8 mouse cellular contexts compared by ENCODE assay signal in genomic region chrX:23692722-23693442, GRCm38 (mm10). TPM values are rescaled to one million over a fixed set of nuclear protein-coding genes. Genes with fewer than 3 reads are reported as not detected.
DNase-seq lines count a peak whose midpoint lies in the region; ATAC-seq lines count a peak whose summit lies in the region.

Wdr44 (plus strand) TSS chrX:23693051.

- peak within 1 kb of the TSS; percentile 61 for H3K4me2 ChIP-seq in kidney, embryonic 15.5 days

- peak within 1 kb of the TSS; percentile 55 for H3K9ac ChIP-seq in kidney, embryonic 15.5 days

- H3K27ac ChIP-seq in heart, embryonic 10.5 days = peak within 1 kb of the TSS; percentile 87
- peak within 1 kb of the TSS; percentile 86 for H3K27ac ChIP-seq in kidney, embryonic 15.5 days

- H3K27me3 ChIP-seq in heart, embryonic 10.5 days (ENCODE audit: insufficient read depth, poor library complexity, severe bottlenecking) = no peaks in the 10 kb centered on the region; the same call in 1 of the 2 replicates
- H3K27me3 ChIP-seq in kidney, embryonic 15.5 days = no peaks in the 10 kb centered on the region

- no peaks in the 10 kb centered on the region for H3K36me3 ChIP-seq in heart, embryonic 10.5 days
- H3K36me3 ChIP-seq in kidney, embryonic 15.5 days = no peaks in the 10 kb centered on the region

- ATAC-seq in erythroblast, adult 5-6 weeks (replicated peaks; ENCODE audit: low FRiP score, poor library complexity, severe bottlenecking) = peak; percentile 97
- ATAC-seq in kidney, embryonic 15.5 days (replicated peaks; ENCODE audit: low FRiP score) = peak; percentile 100
- peak; percentile 100 for ATAC-seq in monocyte, adult 5-6 weeks (replicated peaks; ENCODE audit: insufficient number of reproducible peaks, low FRiP score, low TSS enrichment, poor library complexity, severe bottlenecking)

- DNase-seq in B cell, adult 2 months = peak; percentile 94 to 96
- DNase-seq in brain, adult 2 months (ENCODE audit: low read depth, low spot score) = peak; percentile 97
- peak; percentile 95 for DNase-seq in heart, embryonic 10.5 days (ENCODE audit: low spot score)
- peak; percentile 95 for DNase-seq in liver
- DNase-seq in spleen, postnatal 4 days (ENCODE audit: low spot score in 2 of 2) = peak; percentile 94 to 96

- H3K9me3 ChIP-seq in heart, embryonic 10.5 days = no peaks in the 10 kb centered on the region
- H3K9me3 ChIP-seq in kidney, embryonic 15.5 days (replicated peaks) = no peaks in the 10 kb centered on the region

- 5% methylated on average over 51 of the region's 51 CpGs for WGBS in heart, embryonic 10.5 days
- WGBS in kidney, embryonic 15.5 days = 8% methylated on average over 51 of the region's 51 CpGs

- H3K4me3 ChIP-seq in heart, embryonic 10.5 days = peak within 1 kb of the TSS; percentile 68
- peak within 1 kb of the TSS; percentile 63 for H3K4me3 ChIP-seq in kidney, embryonic 15.5 days (replicated peaks)

- H3K4me1 ChIP-seq in heart, embryonic 10.5 days = no peaks in the 10 kb centered on the region
- H3K4me1 ChIP-seq in kidney, embryonic 15.5 days = no peaks in the 10 kb centered on the region

RNA-seq across cellular contexts. Expression of gene Wdr44, which starts in this region (rescaled TPM):
- total RNA-seq in erythroblast, adult 5-6 weeks (2015; ENCODE audit: low replicate concordance) = 106 and 130 TPM in 2 replicates
- 109 and 112 TPM in 2 replicates for total RNA-seq in erythroblast, adult 5-6 weeks (2017; ENCODE audit: low replicate concordance)
- 5.7 and 6.3 TPM in 2 replicates for polyA plus RNA-seq in heart, embryonic 10.5 days (2016; fragmentation: Nextera tagmentation; extraction: Ambion mirVana)
- polyA plus RNA-seq in kidney, embryonic 15.5 days (2015; fragmentation: Nextera tagmentation; extraction: Ambion mirVana) = 5.6 and 5.7 TPM in 2 replicates
- 25.8 to 50.2 TPM (median 36.4 TPM) in 3 replicates for total RNA-seq in monocyte, adult 5-6 weeks (2017)

Comparison
In these comparisons a context has a peak if more than half of its experiments do, and no peak if none do; other contexts are left out.
1. Peak in every context shown above with its lines: DNase-seq, ATAC-seq, H3K4me3 ChIP-seq and H3K27ac ChIP-seq.